Mouse (Mus musculus): ENCODE measurements around the gene Mamdc2.
A peak's percentile ranks its signal among the peaks of the same experiment; 100 is the strongest.
"Not testable (repeated sequence)": the region's sequence is repeated elsewhere in the genome, so short reads cannot be mapped to it uniquely, and the experiment has no call there.

The Mamdc2 gene

GRCm38 (mm10) chr19:23447988-23448497 is at the start of gene Mamdc2:
TSS of gene Mamdc2 (minus strand) at chr19:23448442.
- DNase-seq, result peak; percentile 9

GRCm38 (mm10) chr19:23498011-23498410 is 49.8 kb upstream of the Mamdc2 start:
- no peak for DNase-seq

GRCm38 (mm10) chr19:23497171-23497917 is 49.1 kb upstream of the Mamdc2 start:
- DNase-seq, result peak; percentile 28

GRCm38 (mm10) chr19:23496536-23496935 is 48.3 kb upstream of the Mamdc2 start:
- no peak for DNase-seq

- DNase-seq, result no peak
These were observed 44.4 kb upstream of the Mamdc2 start for GRCm38 (mm10) chr19:23492663-23493062.

- not testable (repeated sequence) for DNase-seq
These were observed 42.5 kb upstream of the Mamdc2 start for GRCm38 (mm10) chr19:23490703-23491102.

- DNase-seq, result no peak
These were observed 41.5 kb upstream of the Mamdc2 start for GRCm38 (mm10) chr19:23489780-23490179.

- no peak for DNase-seq
These were observed 39.2 kb upstream of the Mamdc2 start for GRCm38 (mm10) chr19:23487421-23487820.

- no peak for DNase-seq
These were observed 38.5 kb upstream of the Mamdc2 start for GRCm38 (mm10) chr19:23486631-23487270.

GRCm38 (mm10) chr19:23485940-23486600 is 37.8 kb upstream of the Mamdc2 start:
- DNase-seq, result no peak

GRCm38 (mm10) chr19:23482571-23482970 is 34.3 kb upstream of the Mamdc2 start:
- not testable (repeated sequence) for DNase-seq

- DNase-seq, result no peak
These were observed 31.3 kb upstream of the Mamdc2 start for GRCm38 (mm10) chr19:23479597-23479967.

GRCm38 (mm10) chr19:23478895-23479596 is 30.8 kb upstream of the Mamdc2 start:
- peak; percentile 17 for DNase-seq

- no peak for DNase-seq
These were observed 29.6 kb upstream of the Mamdc2 start for GRCm38 (mm10) chr19:23477826-23478225.

- DNase-seq, result no peak
These were observed 19.6 kb upstream of the Mamdc2 start for GRCm38 (mm10) chr19:23467866-23468265.

GRCm38 (mm10) chr19:23467011-23467410 is 18.8 kb upstream of the Mamdc2 start:
- no peak for DNase-seq

GRCm38 (mm10) chr19:23457492-23457891 is 9.2 kb upstream of the Mamdc2 start:
- DNase-seq, result no peak

- no peak for DNase-seq
These were observed 3.1 kb upstream of the Mamdc2 start for GRCm38 (mm10) chr19:23451361-23451760.

- DNase-seq, result no peak
These were observed 838 bp downstream of the Mamdc2 start for GRCm38 (mm10) chr19:23447221-23447987.

- DNase-seq, result no peak
These were observed 3.1 kb downstream of the Mamdc2 start for GRCm38 (mm10) chr19:23444910-23445845.

GRCm38 (mm10) chr19:23435731-23436130 is 12.5 kb downstream of the Mamdc2 start:
- DNase-seq, result no peak

All from kidney, postnatal 14 days (tissue).